Mouse (Mus musculus) hindbrain, postnatal 0 days (tissue): Measurements from ENCODE around the gene Hoxa10. TPM values are rescaled to one million over a fixed set of nuclear protein-coding genes. Genes with fewer than 3 reads are reported as not detected.

ENCODE experiments used
- ATAC-seq: fragments of 200-750 bp; cut with Nextera tagmentation; 2 replicates; pipeline ENCODE4 v1.8.0; 2017; ENCODE audit warnings: mild to moderate bottlenecking, moderate TSS enrichment, moderate library complexity
- DNase-seq: peaks from one replicate; pipeline ENCODE4 v3.0.0-alpha.2; 2015; ENCODE audit warnings: low spot score
- H3K27ac ChIP-seq: fragments of 300-500 bp; sonication (generic); 2 replicates; pipeline ENCODE4 v1.5.1; 2014; ENCODE audit warnings: mild to moderate bottlenecking
- H3K27me3 ChIP-seq: fragments of 300-500 bp; sonication (generic); 2 replicates; pipeline ENCODE4 v1.6.1; 2014; ENCODE audit warnings: low read length, mixed read lengths; ENCODE audit not compliant: insufficient read depth
- H3K36me3 ChIP-seq: fragments of 300-500 bp; sonication (generic); 2 replicates; pipeline ENCODE4 v1.6.1; 2014; ENCODE audit warnings: low read length, mixed read lengths; ENCODE audit not compliant: insufficient read depth
- H3K4me1 ChIP-seq: fragments of 300-500 bp; sonication (generic); 2 replicates; pipeline ENCODE4 v1.6.1; 2014; ENCODE audit warnings: antibody characterized with exemption, low read length, mixed read lengths; ENCODE audit not compliant: insufficient read depth
- H3K4me2 ChIP-seq: fragments of 300-500 bp; sonication (generic); 2 replicates; pipeline ENCODE4 v1.6.1; 2014; ENCODE audit warnings: low read depth, mild to moderate bottlenecking, low read length, moderate library complexity, mixed read lengths
- H3K4me3 ChIP-seq: fragments of 300-500 bp; sonication (generic); 2 replicates; pipeline ENCODE4 v1.5.1; 2014; ENCODE audit warnings: low read length
- H3K9ac ChIP-seq: fragments of 300-500 bp; sonication (generic); replicated peaks from 2 replicates; pipeline ENCODE4 v1.6.1; 2014; ENCODE audit warnings: mild to moderate bottlenecking, low read length, moderate library complexity, mixed read lengths
- H3K9me3 ChIP-seq: fragments of 300-500 bp; sonication (generic); 2 replicates; pipeline ENCODE4 v1.6.1; 2016; ENCODE audit warnings: low read length, mixed read lengths
- CTCF ChIP-seq: IDR thresholded peaks from 2 replicates; pipeline ENCODE4 v1.5.1; 2016; ENCODE audit warnings: antibody characterized with exemption, control low read depth, low read depth
- WGBS: fragments of 180-500 bp; shearing (Covaris S2); extraction: QIAGEN DNeasy Blood & Tissue Kit; methylation state at CpG from one replicate; pipeline ENCODE4 v1.1.7; 2014; 5-methylcytosine and 5-hydroxymethylcytosine counted together
- polyA plus RNA-seq: library from polyadenylated mRNA; unstranded; fragments of >200 nt; fragmentation: Nextera tagmentation; extraction: Ambion mirVana; gene quantifications from 2 replicates; pipeline ENCODE4 v1.2.1, GENCODE M21; 2015
- total RNA-seq: library from RNA; depleted of rRNA; stranded (reverse); fragments of >200 nt; gene quantifications from 2 replicates; pipeline ENCODE4 v1.2.3, GENCODE M21; 2014

The Hoxa10 gene
- total and polyA plus RNA-seq, 2 experiments from 2014 or later = not detected

DNA sequence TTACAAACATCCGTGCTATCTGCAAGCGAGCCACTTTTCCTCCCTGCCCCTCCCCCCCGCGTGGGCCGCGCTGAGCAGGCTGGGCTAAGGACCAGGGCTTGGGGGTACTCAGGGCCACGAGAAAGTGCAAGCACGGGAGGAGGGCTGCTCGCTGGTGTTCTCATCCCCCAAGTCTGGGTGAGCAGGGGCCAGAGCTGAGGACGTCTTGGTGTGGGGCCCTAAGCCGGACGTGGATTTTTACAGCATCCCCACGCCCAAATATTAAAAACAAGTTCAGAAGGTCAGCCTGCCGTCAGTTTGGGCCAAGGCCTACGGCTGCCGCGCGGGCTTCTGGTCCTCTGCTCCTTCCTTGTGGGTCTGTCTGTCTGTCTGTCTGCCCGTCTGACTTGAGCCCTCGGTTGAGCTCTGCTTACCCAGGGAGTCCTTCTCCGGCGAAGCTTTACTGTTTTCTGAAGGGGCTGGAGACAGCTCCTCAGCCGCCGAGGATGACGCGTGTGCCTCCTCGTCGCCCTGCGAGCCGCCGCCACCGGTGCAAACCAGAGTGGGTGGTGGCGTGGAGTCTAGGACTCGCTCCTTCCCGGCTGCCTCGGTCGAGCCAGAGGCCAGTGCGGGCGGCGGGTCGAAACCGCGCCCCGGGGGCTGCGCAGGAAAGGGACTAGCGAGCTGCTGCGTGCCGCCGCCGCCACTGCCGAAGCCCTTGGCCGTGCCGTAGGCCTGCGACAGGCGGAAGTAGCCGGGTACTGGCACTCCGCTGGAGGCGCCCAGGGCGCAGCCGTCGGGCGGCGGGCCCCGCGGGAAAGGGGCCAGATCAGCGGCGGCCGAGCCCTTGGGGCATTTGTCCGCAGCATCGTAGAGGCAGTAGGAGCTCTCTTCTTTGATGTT, 6.9 kb downstream of the Hoxa10 start:
- no peak for DNase-seq
- Histone ChIP-seq H3K9me3 (no peaks in the 10 kb centered on the region), H3K4me3 (no peak overlapping the region), H3K4me1 (no peaks in the 10 kb centered on the region), H3K27ac (no peak overlapping the region), H3K27me3 (peaks cover 96% of the 10 kb centered on the region), H3K9ac (no peak overlapping the region), H3K4me2 (no peak overlapping the region), H3K36me3 (no peaks in the 10 kb centered on the region)
- no peak for ATAC-seq
- no peak for TF ChIP-seq CTCF
- 1% methylated on average over 70 of the region's 70 CpGs for WGBS

GRCm38 (mm10) chr6:52232984-52233545, 7.6 kb downstream of the Hoxa10 start:
- no peak overlapping the region for H3K9ac ChIP-seq
- no peak for DNase-seq
- WGBS = 2% methylated on average over 23 of the region's 23 CpGs
- H3K4me1 ChIP-seq = no peaks in the 10 kb centered on the region
- peaks cover 94% of the 10 kb centered on the region for H3K27me3 ChIP-seq
- ATAC-seq = no peak
- no peak overlapping the region for H3K27ac ChIP-seq
- no peak overlapping the region for H3K4me3 ChIP-seq
- no peaks in the 10 kb centered on the region for H3K36me3 ChIP-seq
- H3K9me3 ChIP-seq = no peaks in the 10 kb centered on the region
- no peak for TF ChIP-seq CTCF
- no peak overlapping the region for H3K4me2 ChIP-seq

- H3K27me3 ChIP-seq = peaks cover 94% of the 10 kb centered on the region
- WGBS = 1% methylated on average over 18 of the region's 18 CpGs
- H3K9me3 ChIP-seq = no peaks in the 10 kb centered on the region
- no peak overlapping the region for H3K4me2 ChIP-seq
- no peaks in the 10 kb centered on the region for H3K36me3 ChIP-seq
- H3K9ac ChIP-seq = no peak overlapping the region
- no peak for DNase-seq
- no peaks in the 10 kb centered on the region for H3K4me1 ChIP-seq
- no peak overlapping the region for H3K27ac ChIP-seq
- TF ChIP-seq CTCF = no peak
- no peak overlapping the region for H3K4me3 ChIP-seq
- no peak for ATAC-seq
These were observed 8.1 kb downstream of the Hoxa10 start for GRCm38 (mm10) chr6:52232568-52232965.

DNA sequence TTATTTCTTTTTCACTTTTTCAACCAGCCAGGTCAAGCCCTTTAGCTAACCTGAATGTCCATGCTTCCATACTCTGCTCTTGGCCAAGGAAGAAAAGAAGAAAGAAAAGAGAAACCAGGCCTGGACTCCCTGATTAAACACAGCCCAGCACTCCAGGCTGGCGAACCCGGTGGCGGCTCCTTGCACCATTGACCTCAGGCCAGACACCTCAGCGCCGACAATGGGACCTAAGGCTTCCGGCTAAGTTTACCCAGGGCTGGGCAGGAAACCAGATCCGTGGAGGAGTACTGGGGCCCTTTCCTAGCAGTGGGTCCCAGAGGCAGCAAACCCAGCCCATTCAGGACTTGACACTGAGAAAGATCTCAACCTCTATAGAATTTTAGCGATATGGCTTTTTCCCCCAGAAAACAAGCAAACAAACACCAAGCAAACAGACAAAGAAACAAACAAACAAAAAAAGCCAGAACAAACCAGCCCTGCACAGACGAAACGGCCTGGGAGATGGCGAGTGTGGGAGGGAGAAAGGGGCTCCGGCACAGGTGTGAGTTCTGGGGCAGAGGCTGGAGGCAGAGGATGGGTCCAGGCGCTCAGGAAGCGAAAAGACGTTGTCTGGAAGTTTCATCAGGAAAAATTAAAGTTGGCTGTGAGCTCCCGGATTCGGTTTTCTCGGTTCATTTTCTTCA, 8.6 kb downstream of the Hoxa10 start:
- no peaks in the 10 kb centered on the region for H3K9me3 ChIP-seq
- H3K9ac ChIP-seq = no peak overlapping the region
- TF ChIP-seq CTCF = no peak
- peaks cover 94% of the 10 kb centered on the region for H3K27me3 ChIP-seq
- no peak overlapping the region for H3K27ac ChIP-seq
- ATAC-seq = no peak
- WGBS = 1% methylated on average over 18 of the region's 18 CpGs
- DNase-seq = no peak
- H3K4me3 ChIP-seq = no peak overlapping the region
- H3K4me2 ChIP-seq = no peak overlapping the region
- no peaks in the 10 kb centered on the region for H3K36me3 ChIP-seq
- no peaks in the 10 kb centered on the region for H3K4me1 ChIP-seq

GRCm38 (mm10) chr6:52230516-52231165, 10.0 kb downstream of the Hoxa10 start, which contains the start of gene Hoxa9:
Hoxa9 (minus strand) TSS chr6:52231089.
- Histone ChIP-seq H3K9ac (no peak within 1 kb of the TSS), H3K36me3 (no peaks in the 10 kb centered on the region), H3K4me2 (no peak within 1 kb of the TSS), H3K27ac (no peak within 1 kb of the TSS), H3K4me3 (no peak within 1 kb of the TSS), H3K27me3 (peaks cover 94% of the 10 kb centered on the region), H3K9me3 (no peaks in the 10 kb centered on the region), H3K4me1 (no peaks in the 10 kb centered on the region)
- ATAC-seq (no peak), DNase-seq (no peak)
- under 1% methylated on average over 23 of the region's 36 CpGs for WGBS
- TF ChIP-seq CTCF = no peak

DNA sequence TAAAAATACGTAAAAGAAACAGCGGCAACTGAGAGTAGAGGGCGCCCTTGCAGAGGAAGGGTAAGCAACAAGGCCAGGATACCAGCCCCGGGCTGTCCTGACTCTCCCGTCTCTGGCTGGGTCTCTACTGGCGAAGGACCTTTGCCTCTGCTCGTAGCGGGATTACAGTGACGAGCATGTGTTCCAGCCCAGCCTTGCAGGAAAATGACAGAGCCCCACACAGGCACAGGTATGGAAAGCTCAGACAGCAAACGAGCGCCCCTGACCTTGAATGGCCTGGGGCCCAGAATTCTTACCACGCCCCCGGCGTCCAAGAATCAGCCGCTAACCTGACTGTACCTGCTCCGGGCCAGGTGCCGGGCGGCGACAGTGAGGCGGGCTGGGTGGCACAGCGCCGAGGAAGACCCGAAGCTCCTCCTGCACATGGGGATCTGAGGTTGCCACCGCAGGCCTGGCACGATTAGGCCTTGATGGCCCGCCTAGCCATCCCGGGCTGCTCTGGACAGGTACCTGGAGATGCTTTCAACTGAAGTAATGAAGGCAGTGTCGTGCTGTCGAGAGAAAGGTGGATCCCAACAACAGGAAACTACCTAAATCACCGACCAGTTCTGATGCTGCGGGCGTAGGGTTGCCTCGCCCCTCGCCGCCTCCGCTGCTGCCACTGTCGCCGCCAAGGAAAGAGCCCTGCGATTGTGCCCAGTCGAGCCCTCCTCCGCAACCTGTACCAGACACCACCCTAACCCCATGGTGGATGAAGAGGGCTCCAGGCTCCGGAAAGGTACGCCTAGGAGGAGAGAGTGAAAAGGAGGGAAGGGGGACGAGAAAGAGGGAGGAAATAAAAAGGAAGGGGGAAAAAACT, 10.9 kb downstream of the Hoxa10 start:
- no peak for DNase-seq
- H3K9ac ChIP-seq = no peak overlapping the region
- no peak for ATAC-seq
- no peaks in the 10 kb centered on the region for H3K9me3 ChIP-seq
- H3K4me1 ChIP-seq = no peaks in the 10 kb centered on the region
- no peaks in the 10 kb centered on the region for H3K36me3 ChIP-seq
- H3K4me2 ChIP-seq = no peak overlapping the region
- peaks cover 94% of the 10 kb centered on the region for H3K27me3 ChIP-seq
- no peak overlapping the region for H3K27ac ChIP-seq
- WGBS = 1% methylated on average over 44 of the region's 44 CpGs
- H3K4me3 ChIP-seq = no peak overlapping the region
- TF ChIP-seq CTCF = no peak; the same call in 1 of the 2 replicates
